Mouse (Mus musculus) kidney, adult 8-10 months (tissue): ENCODE measurements around the gene Carhsp1.

Source experiments
- DNase-seq, 2 experiments: peaks; one replicate each; pipeline ENCODE4 v3.0.0; 2022

The Carhsp1 gene

GRCm38 (mm10) chr16:8673343-8673742 lies 1.4 kb upstream of the Carhsp1 start:
- DNase-seq = no peak

GRCm38 (mm10) chr16:8672811-8673210 lies 856 bp upstream of the Carhsp1 start:
- DNase-seq = peak in 1 of 2 experiments; percentile 49

- DNase-seq = no peak
Measured at GRCm38 (mm10) chr16:8672350-8672687, 364 bp upstream of the Carhsp1 start.

GRCm38 (mm10) chr16:8670041-8671035 lies 1.6 kb downstream of the Carhsp1 start:
- no peak for DNase-seq

DNA sequence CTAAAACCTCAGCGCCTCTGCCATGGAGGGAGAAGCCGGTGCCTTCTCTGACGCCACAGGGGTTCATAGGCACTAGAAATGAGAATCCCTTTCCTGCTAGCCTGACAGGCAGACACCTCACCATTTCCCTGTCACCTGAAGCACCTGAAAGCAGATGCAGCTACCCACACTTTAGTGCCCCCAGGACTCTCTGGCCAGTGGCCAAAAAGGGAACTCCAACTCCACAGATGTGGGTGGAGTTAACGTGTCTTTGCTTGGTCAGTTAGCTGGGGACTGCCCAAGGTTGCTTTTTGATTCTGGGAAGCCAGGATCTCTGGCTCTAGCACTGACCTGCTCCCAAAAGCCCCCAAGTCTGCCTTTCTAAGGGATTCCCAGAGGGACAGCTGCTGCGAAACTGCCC lies 2.5 kb downstream of the Carhsp1 start:
- no peak for DNase-seq

GRCm38 (mm10) chr16:8668386-8668785 lies 3.6 kb downstream of the Carhsp1 start:
- no peak for DNase-seq

DNA sequence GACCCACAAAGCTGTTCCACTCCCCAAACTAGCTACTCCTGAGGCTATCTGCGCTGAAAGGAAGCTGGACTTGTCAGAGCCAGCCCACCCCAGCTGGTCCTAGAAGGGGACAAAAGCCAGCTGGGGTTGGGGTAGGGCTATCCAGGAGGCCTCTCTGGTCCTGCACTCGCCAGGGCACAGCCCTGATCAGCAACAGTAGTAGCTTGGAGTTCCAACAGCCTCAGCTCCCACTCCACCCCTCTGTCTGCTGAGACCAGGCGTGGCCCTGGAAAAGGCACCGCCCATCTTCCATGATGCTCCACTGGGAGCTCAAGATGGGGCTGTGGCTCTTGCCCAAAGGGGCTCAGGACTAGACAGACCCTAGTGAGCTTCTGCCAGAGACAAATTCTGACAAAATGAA lies 4.1 kb downstream of the Carhsp1 start:
- no peak for DNase-seq

DNA sequence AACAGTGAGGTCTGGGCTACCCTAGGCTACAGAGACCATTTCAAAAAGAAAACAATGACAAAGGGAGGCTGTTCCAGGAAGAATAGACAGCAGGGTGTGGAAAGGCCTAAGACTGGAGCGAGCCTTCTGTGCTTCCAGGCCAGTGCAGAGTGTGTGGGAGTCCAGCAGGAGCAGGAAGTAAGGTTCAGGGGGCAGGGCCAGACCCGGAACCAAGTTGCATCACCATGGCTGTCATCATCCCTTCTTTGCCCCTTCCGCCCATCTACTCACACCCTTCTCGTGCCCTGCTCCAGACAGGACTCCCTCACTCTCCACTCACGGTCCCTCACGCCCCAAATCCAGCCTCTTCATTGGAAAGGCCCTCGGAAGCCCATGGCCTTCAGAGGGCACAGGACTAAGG lies 4.7 kb downstream of the Carhsp1 start:
- no peak for DNase-seq

- peak; percentile 52 to 63 for DNase-seq
Measured at GRCm38 (mm10) chr16:8666452-8666851, 5.5 kb downstream of the Carhsp1 start.

DNA sequence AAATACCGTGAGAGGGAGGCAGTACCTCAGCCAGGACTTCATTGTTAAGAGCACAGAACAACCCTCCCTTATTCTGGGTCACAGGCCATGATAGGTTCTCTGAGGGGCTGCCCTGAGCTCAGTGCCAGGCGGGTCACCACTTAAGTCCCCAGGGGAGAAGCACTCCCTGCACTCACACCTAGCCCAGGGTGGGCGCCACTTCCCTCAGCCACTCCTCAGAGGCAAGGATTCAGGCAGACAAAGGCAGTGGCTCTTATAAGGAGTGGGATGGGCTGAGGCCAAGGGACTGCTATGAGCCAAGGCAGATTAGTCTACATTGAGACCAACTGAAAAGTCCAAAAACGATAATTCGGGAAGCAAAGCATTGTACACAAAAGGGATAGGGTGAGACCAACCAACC lies 6.6 kb downstream of the Carhsp1 start:
- DNase-seq = no peak

DNA sequence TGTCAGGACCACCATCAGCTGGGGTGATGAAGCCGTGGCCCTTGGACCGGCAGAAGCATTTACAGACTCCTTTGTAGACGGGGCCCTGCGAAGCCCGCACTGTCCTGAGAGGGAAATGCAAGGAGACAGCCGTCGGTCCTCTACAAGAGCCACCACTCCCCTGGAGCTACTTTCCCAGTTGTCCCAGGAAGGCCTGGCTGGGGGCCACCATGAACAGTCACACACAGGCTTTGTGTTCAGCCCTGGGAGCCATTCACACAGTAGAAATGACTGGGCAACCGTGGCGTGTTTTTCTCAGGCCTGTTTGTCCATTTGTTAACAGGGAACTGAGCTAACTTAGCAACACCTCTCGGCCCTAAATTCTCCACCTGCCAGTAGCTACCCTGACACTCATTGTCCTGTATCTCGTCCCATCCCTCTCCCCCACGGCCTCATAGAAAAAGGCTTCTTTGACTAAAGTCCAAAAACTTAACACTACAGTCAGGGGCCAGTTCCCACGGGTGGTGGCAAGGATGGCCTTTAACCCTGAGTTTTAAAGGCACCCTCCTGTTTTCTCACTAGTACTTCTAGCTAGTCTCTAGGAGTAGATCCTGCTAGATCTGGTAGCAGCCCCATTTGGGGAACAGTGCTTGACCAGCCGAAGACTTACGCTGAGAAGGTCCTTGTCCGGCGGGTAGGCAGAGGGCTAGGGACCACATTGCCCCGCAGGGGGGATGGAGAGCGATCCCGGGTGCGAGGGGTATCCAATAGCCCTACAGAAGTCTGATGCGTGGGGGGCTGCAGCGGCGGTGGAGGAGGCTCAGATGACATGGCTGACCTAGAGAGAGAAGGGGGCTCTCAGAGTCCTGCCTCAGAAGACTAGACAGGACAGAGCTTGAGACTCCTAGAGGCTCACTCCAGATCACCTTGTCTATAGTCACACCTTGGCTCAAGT lies 8.1 kb downstream of the Carhsp1 start:
- peak; percentile 59 to 62 for DNase-seq

- no peak for DNase-seq
Measured at GRCm38 (mm10) chr16:8663022-8663421, 8.9 kb downstream of the Carhsp1 start.

DNA sequence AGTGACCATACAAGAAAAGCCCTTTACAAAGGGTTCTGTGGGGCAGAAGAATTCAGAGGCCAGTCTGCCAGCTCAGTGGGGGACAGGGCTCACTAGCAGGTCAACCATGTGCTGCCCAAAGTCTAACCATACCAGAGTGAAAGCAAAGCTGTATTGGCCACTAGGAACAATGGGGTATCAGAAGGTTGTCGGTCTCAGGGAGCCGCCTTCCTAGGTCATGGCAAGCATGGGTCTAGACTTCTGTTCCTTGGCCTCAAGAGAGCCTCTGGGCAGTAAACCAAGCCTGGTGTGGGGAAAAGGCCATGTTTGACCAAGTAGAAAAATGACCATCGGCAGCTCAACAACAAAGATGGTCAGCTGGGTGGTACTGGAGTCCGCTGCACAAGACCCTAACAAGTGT lies 13.2 kb downstream of the Carhsp1 start:
- peak; percentile 47 to 55 for DNase-seq

DNA sequence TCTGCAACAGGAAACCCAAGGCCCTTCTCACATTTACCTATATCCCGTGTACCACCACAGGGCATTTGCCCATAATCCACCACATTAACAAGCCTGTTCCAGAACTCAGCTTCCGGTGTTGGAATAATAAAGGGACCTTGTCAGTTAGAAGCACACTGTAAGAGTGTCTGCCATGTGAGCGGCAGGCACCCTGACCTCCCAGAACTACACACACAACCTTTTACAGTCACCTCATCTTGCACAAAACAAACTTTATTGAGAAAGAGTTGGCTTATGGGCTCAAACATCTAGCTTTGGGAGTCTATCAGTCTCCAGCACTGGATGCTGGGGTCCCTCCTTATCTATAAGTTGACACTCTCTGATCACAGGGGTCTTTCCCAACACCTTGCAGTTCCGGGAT lies 13.6 kb downstream of the Carhsp1 start:
- no peak for DNase-seq

GRCm38 (mm10) chr16:8656256-8656655 lies 15.7 kb downstream of the Carhsp1 start:
- no peak for DNase-seq

DNA sequence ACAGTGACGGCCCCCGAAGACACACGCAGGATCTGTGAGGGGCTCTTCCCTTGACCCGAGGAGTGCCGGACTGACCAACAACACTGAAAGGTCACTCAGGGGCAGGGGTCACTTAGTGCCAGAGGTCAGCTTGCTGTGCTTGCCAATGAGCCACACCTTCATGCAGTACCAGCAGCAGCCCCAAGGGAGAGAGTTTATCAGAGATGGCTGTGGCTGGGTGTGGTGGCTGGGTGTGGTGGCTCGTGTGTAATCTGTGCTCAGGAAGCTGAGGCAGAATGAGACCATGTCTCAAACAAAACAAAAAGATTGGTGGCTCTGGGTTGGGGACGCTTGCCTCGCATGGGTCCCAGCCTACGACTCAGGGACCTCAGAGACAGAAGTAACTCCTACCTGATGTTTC lies 16.4 kb downstream of the Carhsp1 start:
- DNase-seq = no peak

- DNase-seq = no peak
Measured at GRCm38 (mm10) chr16:8655108-8655507, 16.8 kb downstream of the Carhsp1 start.

DNA sequence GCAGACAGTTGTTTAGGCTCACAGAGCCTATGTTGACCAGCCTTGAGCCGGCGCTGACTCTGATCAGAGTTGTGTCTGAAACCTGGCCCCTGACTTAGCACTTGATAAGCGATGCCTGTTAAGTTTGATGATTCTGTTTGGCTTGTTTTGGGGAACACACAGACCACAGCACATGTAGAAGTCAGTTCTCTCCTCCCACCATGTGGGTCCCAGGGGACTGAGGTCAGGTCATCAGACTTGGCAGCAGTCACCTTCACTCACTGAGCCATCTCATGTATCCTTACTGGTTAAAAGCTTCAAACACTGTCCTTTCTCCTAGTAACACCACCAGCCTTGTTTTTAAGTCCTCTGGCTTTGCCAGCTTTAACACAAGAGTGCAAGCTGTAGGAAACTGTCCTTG lies 21.9 kb downstream of the Carhsp1 start:
- no peak for DNase-seq

- no peak for DNase-seq
Measured at GRCm38 (mm10) chr16:8645546-8645945, 26.4 kb downstream of the Carhsp1 start.

- DNase-seq = peak; percentile 37 to 60
Measured at GRCm38 (mm10) chr16:8643855-8644254, 28.1 kb downstream of the Carhsp1 start.

DNA sequence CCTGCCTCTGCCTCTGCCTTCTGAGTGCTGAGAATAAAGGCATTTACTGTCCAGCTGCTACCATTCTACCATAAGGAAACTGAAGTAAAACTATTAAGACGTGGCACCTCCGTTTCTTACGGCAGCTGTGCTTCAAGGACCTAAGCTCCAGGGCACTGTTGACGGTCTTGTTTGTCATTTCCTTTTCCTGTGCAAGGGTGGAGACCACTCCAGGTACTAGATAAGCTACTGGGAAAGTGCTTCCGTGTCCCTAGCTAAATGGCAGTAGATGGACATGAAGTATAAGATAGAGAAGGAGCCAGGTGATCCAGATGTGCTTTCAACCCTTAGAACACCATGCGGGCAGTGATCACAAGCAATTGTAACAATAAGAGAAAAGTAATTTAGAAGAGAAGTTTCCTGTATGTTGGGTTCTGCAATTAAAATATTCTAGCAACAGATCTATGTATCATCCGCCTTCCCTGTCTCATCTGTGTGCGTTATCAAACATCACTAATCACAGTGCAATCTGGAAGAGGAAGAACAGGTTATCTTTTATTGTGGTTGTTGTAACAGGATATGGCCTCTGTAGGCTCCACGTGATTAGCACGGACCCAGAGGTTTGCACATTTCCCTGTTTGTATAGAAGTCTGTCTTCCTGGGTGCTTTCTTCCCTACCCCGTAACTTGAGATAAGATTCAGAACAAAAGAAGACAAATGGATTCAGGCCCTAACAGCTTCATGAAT lies 32.3 kb downstream of the Carhsp1 start:
- DNase-seq = no peak

DNA sequence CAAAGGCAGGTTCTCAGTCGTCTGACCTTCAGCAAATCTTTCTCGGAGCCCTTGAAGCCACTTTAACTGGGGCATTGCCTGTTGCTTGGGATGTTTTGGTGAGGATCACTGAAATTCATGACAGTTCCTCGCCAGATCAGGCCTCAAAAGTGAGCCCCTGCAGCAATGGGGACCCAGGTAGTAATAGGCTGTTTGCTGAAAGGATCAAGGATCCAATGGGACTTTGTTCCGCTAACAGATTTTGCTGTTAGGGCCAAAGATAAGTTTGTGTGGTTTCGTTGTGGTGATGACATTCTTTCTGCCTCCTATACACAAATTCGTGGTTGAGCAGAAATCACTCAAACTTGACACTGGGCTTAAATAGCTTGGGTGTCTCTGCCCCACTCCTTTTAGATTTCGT lies 33.8 kb downstream of the Carhsp1 start:
- DNase-seq = no peak
